Mouse (Mus musculus) heart, adult 2 months (tissue): Measurements from ENCODE around the gene Sdk2.

Experiments
- CTCF ChIP-seq: fragments of 200-600 bp; IDR thresholded peaks from 2 replicates; pipeline ENCODE4 v1.8.1; 2022; ENCODE audit warnings: antibody characterized with exemption, mild to moderate bottlenecking, moderate library complexity
- EP300 ChIP-seq: fragments of 200-500 bp; IDR thresholded peaks from 2 replicates; pipeline ENCODE4 v1.6.1; 2011; ENCODE audit warnings: low read depth, low read length, control low read depth; ENCODE audit not compliant: insufficient read depth
- POLR2A ChIP-seq: fragments of 200-500 bp; IDR thresholded peaks from 2 replicates; pipeline ENCODE4 v1.6.1; 2011; ENCODE audit warnings: mild to moderate bottlenecking, low read depth, low read length, control low read depth; ENCODE audit not compliant: insufficient read depth

DNA sequence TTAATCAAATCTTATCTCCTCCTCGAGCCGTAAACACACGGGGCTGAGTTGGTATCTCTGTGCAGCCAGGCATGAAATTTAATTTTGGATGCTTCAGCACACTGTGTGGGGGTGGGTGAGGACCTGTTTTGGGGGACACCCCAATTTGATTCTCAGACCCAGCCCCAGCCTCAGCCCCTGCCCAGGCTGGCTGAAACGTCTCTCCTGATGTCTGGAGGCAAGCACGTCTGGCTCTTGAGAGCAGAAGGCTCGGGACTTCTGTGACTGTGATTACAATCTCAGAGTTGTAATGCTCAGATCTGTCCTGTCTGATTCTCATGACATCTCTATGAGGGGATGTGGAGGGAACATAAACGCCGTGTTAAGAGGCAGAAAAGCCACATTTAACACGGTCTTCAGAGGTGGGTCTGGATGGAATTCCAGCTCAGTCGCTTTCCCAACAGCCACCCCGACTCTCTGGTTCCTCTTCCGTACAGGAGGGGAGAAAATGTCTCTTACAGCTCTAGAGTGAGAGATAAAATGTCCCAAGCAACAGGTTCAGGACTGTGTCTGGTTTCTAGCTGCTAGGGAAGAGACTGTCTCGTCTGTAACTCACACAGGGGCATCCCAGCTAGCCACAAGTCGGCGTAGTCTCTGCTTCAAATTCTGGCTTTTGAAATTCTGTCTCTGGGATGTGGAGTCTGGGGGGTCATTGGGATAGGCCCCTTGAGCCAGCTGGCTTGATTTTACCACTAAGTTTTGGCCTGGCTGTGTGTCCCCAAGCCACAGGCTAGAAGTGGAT lies 50.5 kb downstream of the Sdk2 start:
- TF ChIP-seq CTCF, result no peak
- TF ChIP-seq POLR2A, result no peak
- TF ChIP-seq EP300, result no peak
